Mouse (Mus musculus): ENCODE results near the gene Gm20716.
A peak's percentile ranks its signal among the peaks of the same experiment; 100 is the strongest.
"Not testable (repeated sequence)": the region's sequence is repeated elsewhere in the genome, so short reads cannot be mapped to it uniquely, and the experiment has no call there.

The Gm20716 gene

DNA sequence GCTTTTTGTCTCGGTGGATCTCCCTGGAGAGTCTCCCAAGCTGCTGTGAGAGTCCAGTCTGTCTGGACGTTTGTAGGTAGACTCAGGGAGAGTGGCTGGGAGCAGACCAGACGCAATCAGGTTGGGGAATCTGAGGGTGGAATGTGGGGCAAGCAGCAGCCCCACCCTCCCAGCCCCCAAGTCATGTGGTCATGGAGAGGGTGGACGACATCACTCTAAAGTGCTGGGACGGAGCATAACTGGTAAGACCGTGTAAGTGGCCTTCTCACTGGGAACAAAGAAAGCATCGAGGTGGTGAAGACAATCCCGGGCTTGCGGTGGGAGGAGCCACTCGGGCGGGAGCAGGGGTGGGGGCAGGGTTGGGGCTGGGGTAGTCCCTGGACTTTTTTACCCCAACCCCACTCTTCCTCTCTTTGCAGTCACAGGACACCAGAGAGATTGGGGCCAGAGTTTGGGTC, 68.6 kb downstream of the Gm20716 start:
- no peak for DNase-seq

DNA sequence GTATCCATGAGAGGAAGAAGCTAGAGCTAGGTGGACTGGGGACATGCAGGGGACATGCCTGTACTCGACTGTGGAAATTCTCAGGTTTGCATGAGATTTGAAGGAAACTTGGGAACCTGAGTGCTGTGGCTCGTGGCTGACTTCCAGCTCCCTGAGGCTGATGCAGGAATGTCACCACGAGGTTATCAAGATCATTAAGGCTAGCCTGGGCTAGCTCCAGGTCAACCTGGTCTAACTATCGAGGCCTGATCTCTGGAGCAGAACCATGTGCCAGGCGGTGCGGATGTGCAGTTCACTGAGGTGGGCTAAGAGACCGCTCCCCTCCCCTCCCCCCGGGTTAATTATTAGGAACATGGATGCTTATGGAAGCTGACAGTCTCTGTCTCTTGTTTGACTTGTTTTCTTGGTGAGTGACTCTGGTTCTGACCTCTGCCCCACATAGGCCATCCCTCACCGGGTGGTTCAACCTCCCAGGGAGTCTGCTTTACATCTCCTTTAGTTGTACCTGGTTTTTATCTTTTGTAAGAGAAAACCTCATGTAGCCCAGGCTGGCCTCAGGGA, 69.7 kb downstream of the Gm20716 start:
- no peak for DNase-seq

DNA sequence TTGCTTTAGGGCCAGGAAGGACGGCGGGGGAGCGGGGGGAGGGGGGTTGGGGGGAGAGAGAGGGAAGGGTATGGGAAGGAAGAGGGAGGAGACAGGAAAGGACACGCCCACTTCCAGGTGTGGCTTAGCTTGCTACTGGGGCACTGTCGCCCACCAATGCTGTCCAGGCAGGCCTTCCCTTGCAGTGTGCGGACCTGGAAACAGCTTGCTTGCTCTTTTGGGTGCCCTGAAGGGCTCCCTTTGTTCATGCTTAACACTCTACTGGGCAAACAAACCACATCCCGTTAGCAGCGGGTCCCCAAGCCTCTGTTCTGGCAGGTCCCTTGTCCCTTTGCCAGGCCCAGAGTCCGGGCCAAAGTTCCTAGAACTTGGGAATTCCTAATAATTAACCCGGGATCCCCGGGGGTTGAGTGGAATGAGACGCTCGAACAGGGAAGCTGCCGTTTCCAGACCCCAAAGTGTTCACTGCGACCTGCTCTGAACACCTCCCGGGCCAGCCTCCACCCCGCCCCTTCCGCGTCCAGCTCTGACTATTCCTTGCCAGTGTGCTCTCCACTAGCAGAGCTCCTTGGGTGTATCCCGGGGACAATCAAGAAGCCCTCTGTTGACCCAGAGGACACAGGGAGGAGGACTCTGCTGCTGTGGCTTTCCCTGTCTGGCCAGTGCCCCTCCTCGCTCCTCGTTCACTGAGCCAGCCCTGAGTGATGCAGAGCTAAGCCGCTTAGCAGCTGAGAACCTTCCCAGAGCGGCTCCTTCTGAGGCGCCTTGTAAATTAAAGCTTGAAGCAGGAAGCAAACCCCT, 71.1 kb downstream of the Gm20716 start:
- peak; percentile 78 for DNase-seq

DNA sequence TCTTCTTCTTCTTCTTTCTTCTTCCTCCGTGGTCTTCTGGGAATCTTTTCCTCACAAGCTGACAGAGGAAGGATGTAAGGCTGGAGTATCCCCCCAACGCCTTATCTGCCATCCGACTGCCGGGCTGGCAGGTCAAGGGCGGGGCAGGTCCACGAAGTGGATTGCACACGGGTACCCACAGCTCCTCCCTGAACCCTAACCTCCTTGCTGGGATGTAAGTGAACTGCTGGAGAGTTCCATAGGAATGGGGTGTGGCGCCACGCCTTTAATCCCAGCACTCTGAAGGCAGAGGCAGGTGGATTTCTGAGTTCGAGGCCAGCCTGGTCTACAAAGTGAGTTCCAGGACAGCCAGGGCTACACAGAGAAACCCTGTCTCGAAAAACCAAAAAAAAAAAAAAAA, 72.2 kb downstream of the Gm20716 start:
- not testable (repeated sequence) for DNase-seq

DNA sequence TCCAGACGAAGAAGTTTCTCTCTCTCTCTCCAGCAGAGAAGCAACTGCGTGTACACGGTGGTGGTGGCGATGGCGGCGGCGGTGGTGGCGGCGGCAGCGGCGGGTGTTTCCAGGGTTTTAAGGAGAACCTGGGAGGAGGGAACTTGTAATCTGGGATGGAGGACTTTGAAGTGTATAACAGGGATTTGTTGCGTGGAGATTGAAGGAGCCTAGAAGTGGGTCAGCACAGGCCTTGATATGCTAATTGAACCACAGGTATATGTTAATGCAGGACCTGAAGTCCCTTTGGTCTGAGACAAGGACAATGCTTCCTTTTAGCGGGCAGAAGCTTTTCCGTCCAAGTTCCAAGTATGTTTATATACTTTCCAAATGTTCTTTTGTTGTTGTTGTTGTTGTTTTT, 73.8 kb downstream of the Gm20716 start:
- no peak for DNase-seq

DNA sequence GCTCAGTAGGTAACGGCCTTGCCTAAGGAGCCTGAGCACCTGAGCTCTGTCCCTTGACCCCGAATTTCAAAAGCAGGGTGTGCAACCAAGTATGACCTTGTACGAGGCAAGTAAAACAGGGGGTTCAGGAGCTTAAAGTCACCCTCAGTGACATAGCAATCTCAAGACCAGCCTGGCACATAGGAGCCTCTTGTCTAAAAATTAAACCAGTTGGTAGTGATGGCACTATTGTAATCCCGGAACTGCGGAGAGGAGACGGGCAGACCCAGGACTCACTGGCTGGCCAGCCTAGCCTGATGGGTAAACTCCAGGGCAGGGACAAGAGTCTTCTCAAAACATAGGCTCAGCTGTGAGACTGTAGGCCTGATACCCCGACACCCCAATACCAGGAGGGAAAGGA, 74.5 kb downstream of the Gm20716 start:
- no peak for DNase-seq

DNA sequence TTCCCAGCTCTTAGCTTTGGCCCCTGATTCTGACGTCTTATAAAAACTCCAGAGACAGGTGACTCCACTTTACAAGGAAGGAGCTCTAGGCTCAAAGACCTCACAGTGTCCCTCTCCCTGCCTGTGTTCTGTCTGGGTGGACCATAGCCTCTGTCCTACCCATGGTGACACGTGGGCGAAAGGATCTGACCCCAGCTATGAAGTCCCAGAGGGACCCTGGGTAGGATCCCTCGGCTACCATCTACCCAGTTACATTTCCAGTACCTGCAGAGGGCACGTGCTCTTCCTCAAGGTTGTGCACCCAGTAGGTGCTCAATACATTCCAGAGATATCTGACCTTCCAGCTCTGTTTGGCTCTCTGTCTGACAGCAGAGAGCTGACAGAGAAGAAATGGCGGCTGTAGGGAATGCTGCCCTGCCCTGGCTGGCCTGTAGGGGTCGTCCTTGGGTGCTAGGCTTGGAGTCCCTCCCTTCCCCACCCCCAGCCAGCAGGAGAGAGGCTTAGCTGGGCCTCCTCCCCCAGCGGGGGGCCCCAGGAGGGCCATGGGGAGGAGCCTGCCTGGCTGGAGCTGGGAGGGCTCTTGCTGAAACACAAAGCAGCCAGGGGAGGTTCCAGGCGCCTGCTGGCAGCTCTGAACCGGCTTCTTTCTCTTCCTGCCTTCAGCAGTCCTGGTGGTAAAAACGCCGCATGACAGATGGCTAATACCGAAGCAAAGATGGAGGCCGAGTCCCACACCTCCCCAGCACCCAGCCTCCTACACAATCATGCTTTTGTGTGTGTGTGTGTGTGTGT, 75.9 kb downstream of the Gm20716 start:
- peak; percentile 90 for DNase-seq

DNA sequence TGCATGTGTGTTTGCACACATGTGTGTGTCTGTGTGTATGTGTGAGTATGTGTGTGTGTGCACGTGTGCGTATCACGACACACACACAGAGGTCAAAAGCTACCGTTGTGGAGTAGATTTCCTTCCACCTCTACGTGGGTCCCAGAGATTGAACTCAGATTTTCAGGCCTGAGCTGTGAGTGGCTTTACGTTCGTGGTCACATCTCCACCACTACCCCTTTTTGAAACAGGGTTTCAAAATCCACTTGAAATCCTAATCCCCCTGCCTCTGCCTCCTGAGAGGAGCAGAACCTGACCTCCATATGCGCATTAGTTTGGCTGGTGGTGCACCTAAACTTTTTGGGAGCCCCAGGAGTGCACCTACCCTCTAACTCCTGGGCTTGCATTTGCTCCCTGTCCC, 80.9 kb downstream of the Gm20716 start:
- no peak for DNase-seq

DNA sequence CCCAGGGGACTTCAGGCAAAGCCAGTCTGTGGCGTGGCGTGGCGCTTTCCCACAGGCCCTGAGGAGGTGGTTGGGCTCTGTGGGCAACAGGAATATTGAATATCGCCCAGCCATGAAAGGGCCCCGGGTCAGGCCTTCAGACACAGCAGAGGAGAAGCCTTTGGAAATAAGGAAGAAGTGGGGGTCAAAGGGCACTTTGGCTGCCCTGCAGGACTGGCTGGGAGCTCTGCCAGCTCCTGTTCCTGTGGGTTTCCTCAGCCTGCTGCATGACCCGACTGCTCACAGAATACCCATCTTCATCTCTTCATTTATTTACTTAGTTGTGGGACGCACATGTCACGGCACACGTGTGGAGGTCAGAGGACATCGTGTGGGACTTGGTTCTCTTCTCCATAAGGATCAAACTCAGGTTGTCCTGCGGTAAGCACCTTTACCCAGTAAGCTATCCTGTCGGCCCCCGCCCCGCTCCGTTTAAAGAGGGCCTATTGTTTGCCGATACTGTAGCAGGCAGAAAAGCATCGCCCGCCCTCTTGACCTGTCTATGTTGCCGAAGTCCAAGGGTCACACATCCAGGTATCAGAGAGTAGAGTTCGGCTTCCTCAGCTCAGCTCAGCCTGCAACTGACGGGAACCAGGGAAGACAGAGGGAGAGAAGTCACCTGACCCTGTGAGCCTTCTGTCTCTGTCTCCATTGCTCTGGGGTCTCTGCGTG, 82.3 kb downstream of the Gm20716 start:
- DNase-seq, result no peak

DNA sequence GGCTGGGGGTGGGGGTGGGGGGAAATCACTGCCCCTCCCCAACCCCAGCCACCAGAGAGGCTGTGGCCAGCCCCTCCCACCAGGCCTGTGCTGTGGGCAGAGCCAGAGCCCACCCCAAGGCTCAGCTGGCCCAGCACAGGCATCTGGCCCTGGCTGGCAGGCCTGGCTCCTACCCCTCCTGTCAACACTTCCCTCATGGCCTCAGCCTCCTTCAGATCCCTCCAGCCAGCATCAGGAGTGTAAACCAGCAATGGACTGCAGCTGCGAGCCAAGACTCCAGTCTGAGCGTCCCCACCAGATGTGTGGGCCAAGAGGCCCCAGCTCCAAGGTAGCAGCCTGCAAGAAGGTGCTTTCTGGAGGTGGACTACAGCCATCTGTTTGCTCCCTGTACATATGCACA, 84.7 kb downstream of the Gm20716 start:
- DNase-seq, result no peak

DNA sequence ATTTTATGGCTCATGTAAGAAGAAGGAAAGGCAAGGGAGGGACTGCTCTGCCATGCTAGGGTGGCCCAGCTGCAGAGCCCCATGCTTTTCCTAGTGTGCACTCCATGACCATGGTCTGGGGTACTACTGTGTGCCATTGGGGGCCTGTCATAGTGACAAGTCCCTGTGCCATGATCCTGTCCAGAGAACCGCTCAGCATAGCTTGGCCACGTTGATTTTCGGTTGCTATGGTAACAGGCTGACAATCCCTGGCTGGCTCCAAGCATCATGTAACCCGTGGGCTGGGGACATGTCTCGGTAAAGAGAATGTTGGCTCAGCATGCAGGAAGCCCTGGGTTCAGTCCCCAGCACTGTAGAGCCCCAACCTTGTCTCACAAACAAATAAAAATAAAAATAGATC, 86.4 kb downstream of the Gm20716 start:
- DNase-seq, result no peak

DNA sequence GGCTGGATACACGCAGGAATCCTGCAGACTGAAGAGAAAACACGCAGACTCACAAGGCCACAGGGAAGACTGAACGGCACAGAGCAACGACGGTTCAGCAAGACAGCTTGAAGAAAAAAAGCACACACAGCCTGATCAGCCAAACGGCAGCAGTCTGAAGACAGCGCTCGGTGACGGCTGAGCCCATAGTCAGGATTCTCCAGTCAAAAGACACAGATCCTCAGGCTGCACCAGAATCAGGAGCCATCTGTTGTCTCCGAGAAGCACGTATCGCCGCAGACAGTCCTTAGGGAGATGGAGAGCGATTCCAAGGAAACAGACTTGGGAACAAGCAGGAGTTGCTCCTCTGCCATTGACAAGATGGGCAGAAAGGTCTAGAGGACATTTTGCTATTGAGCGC, 93.0 kb downstream of the Gm20716 start:
- no peak for DNase-seq
